10 mouse cellular contexts compared by ENCODE assay signal in genomic region chr3:19426130-19426556, GRCm38 (mm10).
DNase-seq lines count a peak whose midpoint lies in the region; ATAC-seq and TF ChIP-seq lines count a peak whose summit lies in the region.
"Had no signal": no experiment of that assay in that cellular context is flagged by ENCODE, and none has a peak within 500 bp of the region (broad histone marks: within the 10 kb centered on the region; RNA-seq: fewer than 3 reads in every experiment).

No protein-coding gene starts in this region.

- H3K27ac ChIP-seq in liver, adult 2 months (replicated peaks; ENCODE audit: insufficient read depth, low read depth, low read length) = no peak overlapping the region
- no peak overlapping the region for H3K27ac ChIP-seq in liver, postnatal 0 days (ENCODE audit: low read depth)
- H3K27ac ChIP-seq in limb, embryonic 12.5 days = no peak overlapping the region; the same call in 1 of the 2 replicates
- H3K27ac ChIP-seq: hindbrain, embryonic 10.5 days; liver, embryonic 15.5 days had no signal

- no peak overlapping the region for H3K4me3 ChIP-seq in liver, adult 2 months (ENCODE audit: insufficient read depth, low read depth, low read length)
- no peak overlapping the region for H3K4me3 ChIP-seq in liver, postnatal 0 days (ENCODE audit: low read depth, low read length)
- H3K4me3 ChIP-seq in limb, embryonic 12.5 days (replicated peaks) = no peak overlapping the region
- H3K4me3 ChIP-seq: hindbrain, embryonic 10.5 days; liver, embryonic 15.5 days had no signal

- no peaks in the 10 kb centered on the region for H3K27me3 ChIP-seq in liver, adult 2 months (ENCODE audit: control insufficient read depth, insufficient read depth, low read length)
- no peaks in the 10 kb centered on the region for H3K27me3 ChIP-seq in liver, postnatal 0 days (ENCODE audit: insufficient read depth, low read length)
- no peaks in the 10 kb centered on the region for H3K27me3 ChIP-seq in limb, embryonic 12.5 days
- H3K27me3 ChIP-seq: liver, embryonic 15.5 days had no signal

- H3K4me2 ChIP-seq in liver, postnatal 0 days (ENCODE audit: low read depth, low read length) = no peak overlapping the region
- no peak overlapping the region for H3K4me2 ChIP-seq in limb, embryonic 12.5 days
- H3K4me2 ChIP-seq: liver, embryonic 15.5 days had no signal

- 85% methylated on average over 1 of the region's 1 CpGs for WGBS in liver, adult 2 months
- WGBS in liver, postnatal 0 days (ENCODE audit: insufficient replicate concordance) = 65% methylated on average over 1 of the region's 1 CpGs
- 75% methylated on average over 1 of the region's 1 CpGs for WGBS in limb, embryonic 12.5 days

- no peak overlapping the region for H3K9ac ChIP-seq in liver, adult 2 months (ENCODE audit: low read depth, low read length)
- no peak overlapping the region for H3K9ac ChIP-seq in liver, postnatal 0 days (replicated peaks)
- H3K9ac ChIP-seq in limb, embryonic 12.5 days (replicated peaks) = no peak overlapping the region
- H3K9ac ChIP-seq: liver, embryonic 15.5 days had no signal

- TF ChIP-seq EP300 in liver, postnatal 0 days (IDR thresholded peaks at IDR 0.05; ENCODE audit: low read depth) = no peak

- no peak for TF ChIP-seq POLR2A in liver, adult 2 months (IDR thresholded peaks at IDR 0.05; ENCODE audit: extremely low read depth, insufficient read depth, low read length)

- no peaks in the 10 kb centered on the region for H3K9me3 ChIP-seq in liver, postnatal 0 days (ENCODE audit: low read length)
- H3K9me3 ChIP-seq in limb, embryonic 12.5 days = no peaks in the 10 kb centered on the region
- H3K9me3 ChIP-seq: hindbrain, embryonic 10.5 days; liver, embryonic 15.5 days had no signal

- peak; percentile 70 for DNase-seq in liver, adult 2 months (ENCODE audit: extremely low read depth, low read depth, low spot score)
- DNase-seq in liver, postnatal 0 days = no peak
- peak; percentile 38 for DNase-seq in gastrocnemius, postnatal 25 days
- DNase-seq in urinary bladder, postnatal 36 days (ENCODE audit: low spot score in 2 of 2) = peak; percentile 33 to 45
- DNase-seq in cerebellum, postnatal 4 days (ENCODE audit: low spot score in 2 of 2) = no peak
- no peak for DNase-seq in right cerebral cortex, adult 18-20 months

- no peak for TF ChIP-seq CTCF in liver, adult 2 months (IDR thresholded peaks at IDR 0.05; ENCODE audit: low read depth, low read length)
- no peak for TF ChIP-seq CTCF in liver, postnatal 0 days (IDR thresholded peaks at IDR 0.05; ENCODE audit: low read depth)

- ATAC-seq in liver, postnatal 0 days = no peak
- ATAC-seq in limb, embryonic 12.5 days (ENCODE audit: insufficient number of reproducible peaks, insufficient read depth, low FRiP score, low TSS enrichment, low read depth) = peak; percentile 77
- ATAC-seq in activated CD4-positive, CD25-positive, alpha-beta regulatory T cell, adult 4 months = no peak

- H3K79me2 ChIP-seq in liver, adult 2 months (ENCODE audit: control insufficient read depth, insufficient read depth, low read length) = no peaks in the 10 kb centered on the region

- H3K36me3 ChIP-seq in liver, adult 2 months (ENCODE audit: control insufficient read depth, insufficient read depth, low read length) = no peaks in the 10 kb centered on the region
- H3K36me3 ChIP-seq in liver, postnatal 0 days (replicated peaks; ENCODE audit: insufficient read depth, low read length) = no peaks in the 10 kb centered on the region
- no peaks in the 10 kb centered on the region for H3K36me3 ChIP-seq in limb, embryonic 12.5 days
- H3K36me3 ChIP-seq: hindbrain, embryonic 10.5 days; liver, embryonic 15.5 days had no signal

- no peaks in the 10 kb centered on the region for H3K4me1 ChIP-seq in liver, adult 2 months (ENCODE audit: control insufficient read depth, insufficient read depth, low read length)
- no peaks in the 10 kb centered on the region for H3K4me1 ChIP-seq in liver, postnatal 0 days (ENCODE audit: insufficient read depth)
- H3K4me1 ChIP-seq in limb, embryonic 12.5 days (replicated peaks) = no peaks in the 10 kb centered on the region; the same call in 1 of the 2 replicates
- H3K4me1 ChIP-seq: hindbrain, embryonic 10.5 days; liver, embryonic 15.5 days had no signal

Comparison
In these comparisons a context has a peak if more than half of its experiments do, and no peak if none do; other contexts are left out.
1. DNase-seq: peak in liver, adult 2 months (single experiment), gastrocnemius, postnatal 25 days (single experiment) and urinary bladder, postnatal 36 days (2 of 2); none in liver, postnatal 0 days (single experiment), cerebellum, postnatal 4 days (0 of 2) and right cerebral cortex, adult 18-20 months (single experiment).